Mouse (Mus musculus) kidney, embryonic 14.5 days (tissue): ENCODE measurements around the gene Hc. TPM values are rescaled to one million over a fixed set of nuclear protein-coding genes. Genes with fewer than 3 reads are reported as not detected.

Experiments
- ATAC-seq: fragments of 200-750 bp; cut with Nextera tagmentation; 2 replicates; pipeline ENCODE4 v1.8.0; 2017; ENCODE audit warnings: moderate number of reproducible peaks, mild to moderate bottlenecking, moderate TSS enrichment, moderate library complexity; ENCODE audit not compliant: low FRiP score, low TSS enrichment
- H3K27ac ChIP-seq: fragments of 300-500 bp; sonication (generic); 2 replicates; pipeline ENCODE4 v1.5.1; 2014; ENCODE audit warnings: low read depth, mild to moderate bottlenecking, low read length, moderate library complexity, mixed read lengths
- H3K27me3 ChIP-seq: fragments of 300-500 bp; sonication (generic); 2 replicates; pipeline ENCODE4 v1.6.1; 2014; ENCODE audit warnings: mild to moderate bottlenecking, low read length; ENCODE audit not compliant: control insufficient read depth, insufficient read depth
- H3K36me3 ChIP-seq: fragments of 300-500 bp; sonication (generic); 2 replicates; pipeline ENCODE4 v1.6.1; 2014; ENCODE audit warnings: low read length, mixed read lengths; ENCODE audit not compliant: control insufficient read depth, insufficient read depth
- H3K4me1 ChIP-seq: fragments of 300-500 bp; sonication (generic); 2 replicates; pipeline ENCODE4 v1.6.1; 2014; ENCODE audit warnings: low read length, mixed read lengths; ENCODE audit not compliant: control insufficient read depth, insufficient read depth
- H3K4me2 ChIP-seq: fragments of 300-500 bp; sonication (generic); replicated peaks from 2 replicates; pipeline ENCODE4 v1.6.1; 2014; ENCODE audit warnings: low read depth, mild to moderate bottlenecking, low read length
- H3K4me3 ChIP-seq: fragments of 300-500 bp; sonication (generic); 2 replicates; pipeline ENCODE4 v1.5.1; 2014; ENCODE audit warnings: mild to moderate bottlenecking, low read length
- H3K9ac ChIP-seq: fragments of 300-500 bp; sonication (generic); 2 replicates; pipeline ENCODE4 v1.6.1; 2014; ENCODE audit warnings: low read depth, mild to moderate bottlenecking, low read length, moderate library complexity
- H3K9me3 ChIP-seq: fragments of 300-500 bp; sonication (generic); 2 replicates; pipeline ENCODE4 v1.6.1; 2016; ENCODE audit warnings: low read length; ENCODE audit not compliant: control insufficient read depth
- WGBS: fragments of 180-500 bp; shearing (Covaris S2); extraction: QIAGEN DNeasy Blood & Tissue Kit; methylation state at CpG from one replicate; pipeline ENCODE4 v1.1.7; 2014; 5-methylcytosine and 5-hydroxymethylcytosine counted together
- polyA plus RNA-seq: library from polyadenylated mRNA; unstranded; fragments of >200 nt; fragmentation: Nextera tagmentation; extraction: Ambion mirVana; gene quantifications from 2 replicates; pipeline ENCODE4 v1.2.1, GENCODE M21; 2014

The Hc gene
- polyA plus RNA-seq, 1 experiment from 2014 or later: 0.43 TPM

DNA sequence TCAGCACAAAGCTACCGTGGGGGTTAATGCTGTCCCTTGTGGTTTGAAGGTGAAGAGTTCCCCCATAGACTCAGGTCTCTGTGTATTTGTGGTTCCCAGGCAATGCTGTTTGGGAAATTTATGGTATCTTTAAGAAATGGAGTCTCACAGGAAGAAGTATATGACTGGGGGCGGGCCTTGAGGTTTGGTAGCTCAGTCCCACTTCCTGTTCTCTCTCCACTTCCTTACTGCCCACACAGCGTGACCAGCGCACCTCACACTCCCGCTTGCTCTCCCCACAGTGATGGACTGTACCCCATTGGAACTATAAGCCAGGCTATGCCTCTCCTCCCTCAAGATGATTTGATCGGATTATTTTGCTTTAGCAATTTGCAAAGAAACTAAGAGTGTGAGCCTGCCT is 84.8 kb downstream of the Hc start:
- ATAC-seq: no peak
- H3K27me3 ChIP-seq: no peaks in the 10 kb centered on the region
- WGBS: 89% methylated on average over 6 of the region's 6 CpGs

DNA sequence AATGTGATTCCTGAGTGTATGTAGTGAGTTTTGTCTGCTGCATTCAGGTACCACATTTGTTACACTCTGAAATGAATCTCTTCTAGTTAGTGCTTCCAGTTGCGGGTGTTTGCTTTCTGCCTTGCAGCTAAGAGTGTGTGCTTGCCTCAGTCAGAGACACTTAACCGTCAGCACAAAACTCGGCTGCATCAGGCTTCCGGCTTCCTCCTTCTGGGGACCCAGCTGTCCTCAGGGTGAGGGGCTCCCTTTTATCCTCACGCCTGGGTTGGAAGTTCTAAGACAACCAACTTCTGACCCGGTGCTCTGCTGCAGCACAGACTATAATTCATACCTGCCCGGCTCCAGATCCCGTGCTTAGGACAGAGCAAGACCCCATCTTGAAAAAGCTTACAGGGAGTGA is 88.2 kb downstream of the Hc start:
- ATAC-seq: no peak
- H3K4me2 ChIP-seq: no peak overlapping the region
- no peak overlapping the region for H3K27ac ChIP-seq
- H3K9ac ChIP-seq: no peak overlapping the region
- H3K4me1 ChIP-seq: no peaks in the 10 kb centered on the region
- no peak overlapping the region for H3K4me3 ChIP-seq
- H3K9me3 ChIP-seq: no peaks in the 10 kb centered on the region
- H3K27me3 ChIP-seq: no peaks in the 10 kb centered on the region
- no peaks in the 10 kb centered on the region for H3K36me3 ChIP-seq
- 62% methylated on average over 8 of the region's 8 CpGs for WGBS

More for the DNA sequence above, 84.8 kb downstream of the Hc start:
- H3K4me2 ChIP-seq: no peak overlapping the region
- no peak overlapping the region for H3K9ac ChIP-seq
- H3K27ac ChIP-seq: no peak overlapping the region
- no peaks in the 10 kb centered on the region for H3K9me3 ChIP-seq
- no peak overlapping the region for H3K4me3 ChIP-seq
- no peaks in the 10 kb centered on the region for H3K4me1 ChIP-seq
- no peaks in the 10 kb centered on the region for H3K36me3 ChIP-seq

DNA sequence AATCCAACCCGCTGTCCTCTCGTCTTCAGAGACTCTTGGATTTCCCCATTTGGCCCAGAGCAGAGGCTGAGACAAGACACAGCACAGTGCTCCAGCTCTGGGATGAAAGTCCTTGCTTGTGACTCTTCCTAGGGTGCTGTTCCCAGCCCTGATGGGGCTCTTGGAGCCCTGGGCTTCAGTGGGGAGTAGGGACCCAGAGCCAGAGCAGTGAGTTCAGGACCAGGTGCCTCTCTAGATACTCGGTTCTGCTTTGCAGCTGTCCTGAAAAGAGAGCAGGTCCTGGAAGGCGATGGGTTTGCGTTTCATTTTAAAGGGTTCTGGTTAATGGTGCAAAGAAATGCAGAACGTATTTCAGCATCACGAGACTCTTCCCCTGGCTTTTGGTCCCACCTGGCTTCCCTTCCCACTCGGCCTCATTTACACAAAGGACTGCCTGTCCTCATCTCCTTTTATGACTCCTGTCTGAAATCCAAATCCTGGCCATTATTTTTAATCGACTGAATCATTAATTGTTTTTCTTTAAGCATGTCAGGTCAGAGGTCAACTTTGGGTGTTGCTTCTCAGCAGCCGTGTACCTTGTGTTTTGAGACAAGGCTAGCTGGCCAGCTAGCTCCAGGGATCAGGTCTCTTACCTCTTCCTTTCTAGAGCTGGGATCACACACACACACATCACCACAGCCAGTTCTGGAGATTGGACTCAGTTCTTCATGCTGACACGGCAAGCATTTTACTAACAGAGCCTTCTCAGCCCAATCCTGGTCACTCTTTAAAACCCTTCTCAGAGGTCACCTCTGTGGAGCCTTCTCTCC is 90.0 kb downstream of the Hc start:
- H3K9ac ChIP-seq: no peak overlapping the region
- 32% methylated on average over 11 of the region's 11 CpGs for WGBS
- no peaks in the 10 kb centered on the region for H3K36me3 ChIP-seq
- H3K27ac ChIP-seq: peak overlapping the region; percentile 77; the same call in 1 of the 2 replicates
- no peaks in the 10 kb centered on the region for H3K4me1 ChIP-seq
- H3K27me3 ChIP-seq: no peaks in the 10 kb centered on the region
- no peak overlapping the region for H3K4me2 ChIP-seq
- no peak overlapping the region for H3K4me3 ChIP-seq
- no peaks in the 10 kb centered on the region for H3K9me3 ChIP-seq
- ATAC-seq: peak; percentile 66

DNA sequence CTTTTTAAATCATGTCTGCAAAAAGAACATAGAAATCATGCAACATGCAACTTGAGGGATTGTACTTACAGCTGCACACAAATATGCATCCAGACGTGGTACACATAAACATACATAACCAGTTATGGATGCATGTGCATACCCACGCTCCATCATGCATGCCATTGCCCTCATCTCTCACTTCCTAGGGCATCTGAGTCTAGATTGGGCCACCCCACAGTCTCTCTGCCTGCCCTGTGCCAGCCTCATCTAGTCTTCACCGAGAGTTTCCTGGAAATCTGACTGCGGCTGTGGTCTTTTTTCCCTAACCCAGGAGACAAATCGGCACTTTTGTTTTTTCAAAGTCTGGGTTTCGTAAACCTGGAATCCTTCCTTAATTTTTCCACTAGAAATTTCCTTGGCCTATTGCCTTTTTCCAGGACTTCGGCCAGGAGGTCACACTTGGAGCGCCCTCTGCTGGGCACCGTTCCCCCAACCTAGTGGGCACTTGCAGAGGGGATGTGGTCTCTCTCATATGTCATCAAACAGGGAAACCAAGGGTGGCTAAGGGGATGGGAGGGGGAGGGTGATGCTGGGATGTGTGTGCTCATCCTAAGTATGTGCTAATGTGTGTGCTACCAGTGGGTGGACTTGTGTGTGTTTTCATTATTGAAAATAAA is 91.0 kb downstream of the Hc start:
- Histone ChIP-seq H3K9me3 (no peaks in the 10 kb centered on the region), H3K4me3 (no peak overlapping the region), H3K36me3 (no peaks in the 10 kb centered on the region), H3K9ac (no peak overlapping the region), H3K4me1 (peaks cover 7% of the 10 kb centered on the region; the same call in 1 of the 2 replicates), H3K4me2 (no peak overlapping the region), H3K27ac (peak overlapping the region; percentile 77; the same call in 1 of the 2 replicates), H3K27me3 (no peaks in the 10 kb centered on the region)
- WGBS: 33% methylated on average over 9 of the region's 9 CpGs
- ATAC-seq: peak; percentile 21; the same call in 1 of the 2 replicates

DNA sequence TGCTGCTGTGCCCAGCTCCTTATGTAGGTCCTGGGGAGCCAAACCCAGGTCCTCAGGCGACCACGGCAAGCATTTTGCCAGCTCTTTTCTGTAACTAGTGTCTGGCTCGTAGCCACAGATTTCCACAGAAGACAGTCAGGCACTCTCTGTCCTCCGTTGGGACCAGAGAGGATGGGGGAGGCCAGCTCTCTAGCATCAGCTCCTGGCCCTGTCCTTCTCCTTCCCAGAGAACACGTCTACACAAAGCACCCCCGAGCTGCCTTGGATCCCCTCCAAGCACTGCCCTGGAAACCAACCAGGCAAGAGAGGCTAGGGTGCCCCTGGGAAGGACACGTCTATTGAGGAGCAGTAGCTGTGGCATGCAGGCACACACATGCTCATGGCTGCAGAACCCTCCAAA is 92.1 kb downstream of the Hc start:
- Histone ChIP-seq H3K4me2 (no peak overlapping the region), H3K27me3 (no peaks in the 10 kb centered on the region), H3K4me3 (no peak overlapping the region), H3K4me1 (peaks cover 7% of the 10 kb centered on the region; the same call in 1 of the 2 replicates), H3K27ac (no peak overlapping the region), H3K36me3 (no peaks in the 10 kb centered on the region), H3K9me3 (no peaks in the 10 kb centered on the region), H3K9ac (no peak overlapping the region)
- 66% methylated on average over 7 of the region's 7 CpGs for WGBS
- no peak for ATAC-seq

DNA sequence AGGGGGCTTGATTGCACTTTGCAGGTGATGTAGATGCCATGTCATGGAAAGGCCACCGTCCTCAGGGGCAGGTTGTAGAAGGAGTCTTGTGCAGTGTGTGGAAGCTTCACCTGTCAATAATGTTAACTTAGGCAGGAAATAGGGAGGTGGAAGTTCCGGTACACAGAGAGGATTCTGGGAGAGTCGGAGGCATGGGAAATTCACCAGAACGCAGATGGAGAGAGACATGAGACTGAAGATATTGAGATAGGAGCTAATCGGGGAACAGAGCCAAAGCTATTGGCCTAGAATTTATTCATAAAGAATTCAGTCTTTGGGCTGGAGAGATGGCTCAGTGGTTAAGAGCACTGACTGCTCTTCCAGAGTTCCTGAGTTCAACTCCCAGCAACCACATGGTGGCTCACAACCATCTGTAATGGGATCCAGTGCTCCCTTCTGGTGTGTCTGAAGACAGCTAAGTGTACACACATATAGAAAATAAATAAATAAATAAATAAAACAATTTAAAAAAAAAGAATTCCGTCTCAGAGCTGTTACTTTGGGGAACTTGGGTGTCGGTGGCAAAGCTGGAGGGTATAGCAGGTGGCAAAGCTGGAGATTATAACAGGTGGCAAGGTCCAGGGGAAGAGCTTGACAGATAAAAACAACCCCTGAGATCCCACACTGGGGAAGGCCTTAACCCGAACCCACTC is 94.8 kb downstream of the Hc start:
- H3K9me3 ChIP-seq: no peaks in the 10 kb centered on the region
- H3K4me3 ChIP-seq: no peak overlapping the region
- H3K4me2 ChIP-seq: no peak overlapping the region
- ATAC-seq: no peak
- no peak overlapping the region for H3K9ac ChIP-seq
- no peaks in the 10 kb centered on the region for H3K27me3 ChIP-seq
- peaks cover 16% of the 10 kb centered on the region; the same call in 1 of the 2 replicates for H3K4me1 ChIP-seq
- 88% methylated on average over 8 of the region's 8 CpGs for WGBS
- H3K36me3 ChIP-seq: no peaks in the 10 kb centered on the region
- no peak overlapping the region for H3K27ac ChIP-seq

DNA sequence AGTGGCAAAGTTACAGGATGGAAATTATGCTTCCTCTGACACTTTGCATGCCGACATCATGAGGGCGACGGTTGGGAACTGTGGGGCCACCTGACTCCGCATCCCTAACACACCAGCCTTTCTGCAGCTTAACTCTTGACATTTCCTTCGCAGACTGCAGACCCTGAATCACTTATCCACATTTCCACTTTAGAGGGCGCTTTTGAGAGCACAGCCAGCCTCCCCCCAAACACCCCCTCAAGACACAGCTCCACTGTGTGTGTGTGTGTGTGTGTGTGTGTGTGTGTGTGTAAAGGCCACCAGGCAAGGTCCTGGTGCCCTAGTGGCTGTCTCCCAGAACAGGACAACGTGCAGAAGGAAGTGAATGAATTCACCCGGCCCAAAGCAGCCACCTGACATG is 95.4 kb downstream of the Hc start:
- H3K9me3 ChIP-seq: no peaks in the 10 kb centered on the region
- no peaks in the 10 kb centered on the region for H3K36me3 ChIP-seq
- ATAC-seq: no peak
- 74% methylated on average over 8 of the region's 8 CpGs for WGBS
- H3K27me3 ChIP-seq: no peaks in the 10 kb centered on the region
- H3K4me2 ChIP-seq: no peak overlapping the region
- no peak overlapping the region for H3K27ac ChIP-seq
- H3K4me3 ChIP-seq: no peak overlapping the region
- no peak overlapping the region for H3K9ac ChIP-seq
- peaks cover 18% of the 10 kb centered on the region; the same call in 1 of the 2 replicates for H3K4me1 ChIP-seq

DNA sequence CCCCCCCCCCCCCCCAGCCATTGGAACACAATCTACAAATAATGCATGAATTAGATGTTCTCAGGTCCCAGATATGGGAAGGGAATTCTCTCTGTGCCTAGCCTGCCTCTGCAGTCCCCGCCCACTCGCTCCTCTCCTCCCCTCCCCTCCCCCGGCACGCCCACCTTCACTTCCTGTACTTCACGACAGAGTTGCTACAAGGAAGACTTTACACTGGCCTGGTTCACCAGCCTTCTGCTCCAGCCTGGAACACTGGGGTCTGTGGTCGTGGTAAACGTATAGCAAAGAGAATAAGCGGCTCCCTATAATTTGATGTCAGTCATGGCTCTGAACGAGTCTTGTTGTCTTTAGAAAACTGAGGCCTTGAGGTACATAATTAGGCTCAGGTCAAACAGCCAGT is 95.9 kb downstream of the Hc start:
- Histone ChIP-seq H3K9ac (no peak overlapping the region), H3K9me3 (no peaks in the 10 kb centered on the region), H3K36me3 (no peaks in the 10 kb centered on the region), H3K4me2 (no peak overlapping the region; the same call in 1 of the 2 replicates), H3K4me3 (no peak overlapping the region), H3K27me3 (no peaks in the 10 kb centered on the region), H3K27ac (no peak overlapping the region), H3K4me1 (peaks cover 18% of the 10 kb centered on the region; the same call in 1 of the 2 replicates)
- 33% methylated on average over 7 of the region's 9 CpGs for WGBS
- ATAC-seq: 0 out of 2 replicates have a peak, but pooled peaks have one; percentile 41
